Mouse (Mus musculus): ENCODE measurements around the gene Hic2. TPM values are rescaled to one million over a fixed set of nuclear protein-coding genes. Genes with fewer than 3 reads are reported as not detected.

Gene Hic2
- total RNA-seq, 2 experiments from 2014 or later = 1.7 to 2.1 TPM

GRCm38 (mm10) chr16:17234499-17234895 is 1.1 kb downstream of the Hic2 start:
- no peak for DNase-seq

DNA sequence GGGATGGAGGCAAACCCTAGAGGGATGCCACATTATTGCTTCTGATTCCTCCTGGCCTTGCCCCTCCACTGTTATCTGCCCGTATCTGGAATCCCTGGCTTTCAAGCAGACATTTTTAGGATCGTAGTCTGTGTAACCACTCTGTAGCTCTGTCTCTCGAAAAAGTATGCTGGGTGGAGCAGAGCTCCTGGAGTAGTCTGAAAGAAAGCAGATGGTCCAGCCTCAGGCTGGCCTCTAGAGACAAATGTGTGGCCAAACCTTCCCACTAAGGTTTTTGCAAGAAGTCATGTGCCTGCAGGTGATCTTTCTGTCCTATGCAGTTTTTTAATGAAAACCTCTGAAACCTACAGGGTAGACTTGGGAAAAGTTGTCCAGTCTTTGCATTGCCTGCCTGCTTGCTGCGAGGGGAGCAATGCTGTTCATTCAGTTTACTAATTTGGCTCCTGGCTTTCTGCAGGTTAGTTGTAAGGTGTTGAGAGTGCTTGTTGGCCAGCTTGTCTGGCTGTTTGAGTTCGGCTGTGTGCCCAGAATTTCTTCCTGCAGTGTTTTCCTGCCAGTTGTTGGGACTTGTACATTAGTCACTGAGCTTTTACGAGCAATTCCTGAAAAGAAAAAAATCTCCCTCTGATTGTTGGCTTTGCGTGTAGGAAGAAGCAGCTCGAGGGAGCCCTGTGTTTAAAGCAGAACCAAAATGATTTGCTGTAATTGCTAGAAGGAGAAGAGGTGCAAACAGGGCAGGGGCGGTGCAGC is 1.7 kb downstream of the Hic2 start:
- DNase-seq = no peak

DNA sequence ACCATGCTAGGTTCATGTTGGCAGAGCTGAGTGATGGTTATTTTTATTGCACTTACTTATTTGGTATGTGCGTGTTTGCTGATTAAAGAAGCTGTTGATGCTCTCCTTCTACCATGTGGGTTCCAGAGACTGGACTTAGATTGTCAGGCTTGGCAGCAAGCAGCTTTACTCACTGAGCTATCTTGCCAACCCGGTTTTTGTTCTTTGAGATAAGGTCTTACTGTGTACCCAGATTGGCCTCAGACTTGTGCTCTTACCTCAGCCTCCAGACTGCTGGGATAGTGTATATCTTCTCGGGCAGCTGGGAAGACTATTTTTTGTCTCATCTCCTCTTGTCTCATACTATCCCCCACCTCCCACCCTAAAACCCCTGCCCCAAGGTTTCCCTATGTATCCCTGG is 4.3 kb downstream of the Hic2 start:
- DNase-seq = no peak

- no peak for DNase-seq
Measured at GRCm38 (mm10) chr16:17239409-17239808, 6.0 kb downstream of the Hic2 start.

GRCm38 (mm10) chr16:17243731-17244130 is 10.4 kb downstream of the Hic2 start:
- DNase-seq = no peak

GRCm38 (mm10) chr16:17244996-17245395 is 11.6 kb downstream of the Hic2 start:
- no peak for DNase-seq

DNA sequence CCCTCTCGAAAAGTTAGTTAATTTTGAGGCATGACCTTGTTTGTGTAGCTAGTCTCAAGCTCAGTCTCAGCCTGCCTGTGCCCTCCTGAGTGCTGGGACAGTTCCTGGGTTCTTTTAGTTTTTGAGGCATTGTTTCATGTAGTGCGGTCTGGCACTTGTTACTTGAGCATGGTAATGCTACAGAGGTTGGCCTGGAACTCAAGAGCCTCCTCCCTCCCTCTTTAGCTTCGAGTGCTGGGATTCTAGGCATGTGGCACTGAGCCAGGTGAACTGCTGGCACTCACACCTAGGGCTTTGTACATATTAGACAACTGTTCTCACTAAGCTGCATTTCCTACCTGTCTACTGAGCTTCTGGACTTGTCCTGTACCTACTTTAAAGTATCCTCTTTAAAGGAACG is 14.4 kb downstream of the Hic2 start:
- no peak for DNase-seq

DNA sequence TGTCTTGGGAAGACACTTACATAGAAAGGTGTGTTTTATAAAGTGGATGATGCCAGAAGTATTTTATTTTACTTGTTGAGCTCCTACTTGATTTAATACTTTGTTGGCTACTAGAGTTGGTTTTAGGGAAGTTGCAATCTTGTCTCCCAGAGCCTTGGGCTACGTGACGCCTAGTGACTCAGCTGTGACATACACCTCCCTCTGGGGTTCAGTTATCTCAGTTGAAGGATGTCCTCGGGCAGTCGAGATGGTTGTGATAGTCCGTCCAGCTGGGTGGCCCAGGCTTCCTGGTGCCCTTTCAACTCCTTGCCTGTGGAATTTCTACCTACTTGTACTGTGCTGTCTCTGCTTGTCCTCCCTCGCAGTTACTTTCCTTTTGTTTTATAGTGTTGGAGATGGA is 15.8 kb downstream of the Hic2 start:
- DNase-seq = no peak

DNA sequence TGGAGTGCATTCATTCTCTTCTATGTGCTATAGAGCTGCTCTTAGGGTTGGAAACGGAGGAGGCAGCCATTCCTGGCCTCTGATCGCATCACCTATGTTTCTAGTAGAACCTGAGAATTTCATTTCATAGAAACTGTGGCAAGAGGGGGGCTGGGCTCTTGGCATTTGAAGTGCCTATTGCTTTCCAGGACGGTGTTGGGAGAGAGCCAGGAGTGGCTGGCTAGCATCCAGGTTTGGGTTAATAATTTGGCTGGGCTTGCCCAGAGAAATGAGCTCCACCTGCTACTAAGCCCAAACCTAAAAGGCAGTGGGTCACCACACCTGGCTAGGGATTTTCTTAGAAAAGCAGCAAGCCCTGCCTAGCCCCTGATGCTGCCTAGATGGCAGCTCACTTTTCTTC is 18.2 kb downstream of the Hic2 start:
- DNase-seq = peak; percentile 42

GRCm38 (mm10) chr16:17252086-17252726 is 18.8 kb downstream of the Hic2 start:
- DNase-seq = no peak

GRCm38 (mm10) chr16:17252841-17253240 is 19.5 kb downstream of the Hic2 start:
- DNase-seq = no peak

GRCm38 (mm10) chr16:17254005-17254597 is 20.7 kb downstream of the Hic2 start:
- DNase-seq = no peak

DNA sequence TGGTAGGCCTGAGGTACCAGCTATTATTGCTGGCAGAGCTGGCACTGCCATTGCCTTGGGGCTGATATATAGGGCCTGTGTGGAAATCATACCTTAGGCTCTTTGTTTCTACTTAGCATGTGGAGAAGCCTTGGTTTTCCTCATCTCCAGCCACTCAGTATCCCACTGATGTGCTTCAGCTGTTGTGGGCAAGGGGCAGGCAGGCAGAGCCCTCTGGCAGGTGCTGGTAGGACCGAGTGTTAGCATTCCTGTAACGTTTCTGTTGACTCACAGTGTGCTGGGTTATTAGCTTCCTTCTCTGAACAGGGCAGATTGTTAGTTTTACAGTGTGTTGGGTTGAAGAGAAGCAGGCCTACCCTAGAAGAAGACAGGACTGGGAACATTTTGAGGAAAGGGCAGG is 21.9 kb downstream of the Hic2 start:
- DNase-seq = no peak

DNA sequence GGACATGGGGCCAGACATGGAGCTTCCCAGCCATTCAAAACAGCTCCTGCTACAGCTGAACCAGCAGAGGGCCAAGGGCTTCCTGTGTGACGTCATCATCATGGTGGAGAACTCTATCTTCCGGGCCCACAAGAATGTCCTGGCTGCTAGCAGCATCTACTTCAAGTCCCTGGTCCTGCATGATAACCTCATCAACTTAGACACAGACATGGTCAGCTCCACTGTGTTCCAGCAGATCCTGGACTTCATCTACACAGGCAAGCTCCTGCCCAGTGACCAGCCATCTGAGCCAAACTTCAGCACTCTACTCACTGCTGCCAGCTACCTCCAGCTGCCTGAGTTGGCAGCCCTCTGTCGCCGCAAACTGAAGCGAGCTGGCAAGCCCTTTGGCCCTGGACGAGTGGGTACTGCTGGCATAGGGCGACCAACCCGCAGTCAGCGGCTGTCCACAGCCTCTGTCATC is 24.0 kb downstream of the Hic2 start:
- DNase-seq = peak; percentile 74

GRCm38 (mm10) chr16:17258917-17259316 is 25.5 kb downstream of the Hic2 start:
- no peak for DNase-seq

- no peak for DNase-seq
Measured at GRCm38 (mm10) chr16:17261341-17261740, 28.0 kb downstream of the Hic2 start.

DNA sequence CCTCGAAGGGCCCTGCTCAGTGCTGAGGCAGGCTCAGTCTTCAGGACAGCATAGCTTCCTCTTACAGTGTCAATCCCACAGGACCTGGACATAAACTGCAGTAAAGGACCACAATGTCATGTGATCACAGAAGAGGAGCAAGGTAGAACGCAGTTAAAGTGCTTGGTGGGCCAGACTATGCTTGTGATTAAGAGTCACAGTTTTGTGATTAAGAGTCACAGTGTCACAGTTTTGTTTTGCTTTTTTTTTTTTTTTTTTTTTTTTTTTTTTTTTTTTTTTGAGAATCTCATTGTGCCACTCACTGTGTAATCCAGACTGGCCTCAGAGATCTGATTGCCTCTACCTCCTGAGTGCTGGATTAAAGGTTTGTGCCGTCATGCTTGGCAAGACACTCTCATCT is 32.7 kb downstream of the Hic2 start:
- no peak for DNase-seq

- no peak for DNase-seq
Measured at GRCm38 (mm10) chr16:17267937-17268336, 34.6 kb downstream of the Hic2 start.

GRCm38 (mm10) chr16:17269872-17270271 is 36.5 kb downstream of the Hic2 start:
- DNase-seq = no peak

- peak; percentile 37 for DNase-seq
Measured at GRCm38 (mm10) chr16:17271124-17271523, 37.8 kb downstream of the Hic2 start.

- DNase-seq = no peak
Measured at GRCm38 (mm10) chr16:17271856-17272255, 38.5 kb downstream of the Hic2 start.

- no peak for DNase-seq
Measured at GRCm38 (mm10) chr16:17275721-17276120, 42.3 kb downstream of the Hic2 start, which contains the start of gene Tmem191c. Gene Tmem191c, plus strand, starts transcription at chr16:17276077.

Measured in gastrocnemius, postnatal 10 days (tissue).